Mouse (Mus musculus): Measurements from ENCODE around the gene Cd99l2. TPM values are rescaled to one million over a fixed set of nuclear protein-coding genes. Genes with fewer than 3 reads are reported as not detected.

The Cd99l2 gene
- polyA plus RNA-seq, 1 experiment: 23.8 TPM

GRCm38 (mm10) chrX:71474296-71474956 is 18.2 kb downstream of the Cd99l2 start:
- TF ChIP-seq POLR2A (IDR thresholded peaks at IDR 0.05; ENCODE audit: borderline replicate concordance, low read depth, low read length): no peak
- no peak for TF ChIP-seq CTCF (IDR thresholded peaks at IDR 0.05; ENCODE audit: low read depth, low read length)
- peaks cover 13% of the 10 kb centered on the region for H3K4me1 ChIP-seq (ENCODE audit: control insufficient read depth, insufficient read depth, low read length)
- H3K27ac ChIP-seq (ENCODE audit: insufficient read depth, low read depth, low read length): no peak overlapping the region
- no peak overlapping the region for H3K4me3 ChIP-seq (ENCODE audit: insufficient read depth, low read length)

- TF ChIP-seq CTCF (IDR thresholded peaks at IDR 0.05; ENCODE audit: low read depth, low read length) (no peak), POLR2A (IDR thresholded peaks at IDR 0.05; ENCODE audit: borderline replicate concordance, low read depth, low read length) (no peak)
- H3K4me1 ChIP-seq (ENCODE audit: control insufficient read depth, insufficient read depth, low read length): peaks cover 7% of the 10 kb centered on the region
- H3K27ac ChIP-seq (ENCODE audit: insufficient read depth, low read depth, low read length): no peak overlapping the region
- no peak overlapping the region for H3K4me3 ChIP-seq (ENCODE audit: insufficient read depth, low read length)
Measured at GRCm38 (mm10) chrX:71468639-71469295, 23.9 kb downstream of the Cd99l2 start.

DNA sequence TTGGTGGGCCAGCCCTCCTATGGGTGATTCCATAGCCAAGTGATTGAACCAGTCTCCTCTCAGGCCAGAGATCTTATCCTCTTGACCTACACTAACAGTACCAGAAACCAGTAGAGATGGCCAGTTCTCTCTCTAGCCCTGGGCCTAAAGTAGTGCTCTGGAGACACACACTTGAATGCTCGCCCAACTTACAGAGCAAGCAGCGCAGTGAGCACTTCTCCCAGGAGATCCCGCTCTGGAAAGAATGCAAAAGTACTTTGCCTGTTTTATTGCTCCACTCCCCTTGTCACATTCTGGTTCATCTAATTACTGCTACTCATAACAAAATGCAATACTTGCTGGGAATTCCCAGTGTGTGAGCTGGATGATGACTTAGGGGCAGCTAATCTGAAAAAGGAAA is 25.2 kb downstream of the Cd99l2 start:
- H3K4me1 ChIP-seq (ENCODE audit: control insufficient read depth, insufficient read depth, low read length): peaks cover 7% of the 10 kb centered on the region
- no peak for TF ChIP-seq POLR2A (IDR thresholded peaks at IDR 0.05; ENCODE audit: borderline replicate concordance, low read depth, low read length)
- TF ChIP-seq CTCF (IDR thresholded peaks at IDR 0.05; ENCODE audit: low read depth, low read length): no peak
- no peak overlapping the region for H3K27ac ChIP-seq (ENCODE audit: insufficient read depth, low read depth, low read length)
- H3K4me3 ChIP-seq (ENCODE audit: insufficient read depth, low read length): no peak overlapping the region

DNA sequence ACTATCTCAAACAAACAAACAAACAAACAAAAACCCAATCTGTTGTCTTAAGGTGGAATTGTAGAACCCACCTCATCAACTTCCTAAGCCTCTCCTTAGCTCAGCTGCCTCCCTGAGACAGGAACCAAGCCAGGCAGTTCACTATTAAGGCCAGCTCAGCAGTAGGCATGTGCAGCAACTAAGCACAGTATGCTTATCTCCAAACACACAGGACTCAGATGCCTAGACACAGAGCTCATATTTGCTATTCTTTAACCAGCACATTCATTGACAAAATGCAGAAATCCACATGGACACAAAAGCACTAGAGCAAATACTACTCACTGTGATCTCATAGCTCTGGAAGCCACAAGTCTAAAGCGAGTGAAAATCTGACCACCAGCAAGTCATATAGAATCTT is 27.2 kb downstream of the Cd99l2 start:
- Histone ChIP-seq H3K4me1 (ENCODE audit: control insufficient read depth, insufficient read depth, low read length) (peaks cover 7% of the 10 kb centered on the region), H3K27ac (ENCODE audit: insufficient read depth, low read depth, low read length) (no peak overlapping the region), H3K4me3 (ENCODE audit: insufficient read depth, low read length) (no peak overlapping the region)
- no peak for TF ChIP-seq CTCF (IDR thresholded peaks at IDR 0.05; ENCODE audit: low read depth, low read length)
- TF ChIP-seq POLR2A (IDR thresholded peaks at IDR 0.05; ENCODE audit: borderline replicate concordance, low read depth, low read length): no peak

GRCm38 (mm10) chrX:71464138-71464826 is 28.4 kb downstream of the Cd99l2 start:
- Histone ChIP-seq H3K4me3 (ENCODE audit: insufficient read depth, low read length) (no peak overlapping the region), H3K4me1 (ENCODE audit: control insufficient read depth, insufficient read depth, low read length) (peaks cover 7% of the 10 kb centered on the region), H3K27ac (ENCODE audit: insufficient read depth, low read depth, low read length) (no peak overlapping the region)
- TF ChIP-seq CTCF (IDR thresholded peaks at IDR 0.05; ENCODE audit: low read depth, low read length) (no peak), POLR2A (IDR thresholded peaks at IDR 0.05; ENCODE audit: borderline replicate concordance, low read depth, low read length) (no peak)

DNA sequence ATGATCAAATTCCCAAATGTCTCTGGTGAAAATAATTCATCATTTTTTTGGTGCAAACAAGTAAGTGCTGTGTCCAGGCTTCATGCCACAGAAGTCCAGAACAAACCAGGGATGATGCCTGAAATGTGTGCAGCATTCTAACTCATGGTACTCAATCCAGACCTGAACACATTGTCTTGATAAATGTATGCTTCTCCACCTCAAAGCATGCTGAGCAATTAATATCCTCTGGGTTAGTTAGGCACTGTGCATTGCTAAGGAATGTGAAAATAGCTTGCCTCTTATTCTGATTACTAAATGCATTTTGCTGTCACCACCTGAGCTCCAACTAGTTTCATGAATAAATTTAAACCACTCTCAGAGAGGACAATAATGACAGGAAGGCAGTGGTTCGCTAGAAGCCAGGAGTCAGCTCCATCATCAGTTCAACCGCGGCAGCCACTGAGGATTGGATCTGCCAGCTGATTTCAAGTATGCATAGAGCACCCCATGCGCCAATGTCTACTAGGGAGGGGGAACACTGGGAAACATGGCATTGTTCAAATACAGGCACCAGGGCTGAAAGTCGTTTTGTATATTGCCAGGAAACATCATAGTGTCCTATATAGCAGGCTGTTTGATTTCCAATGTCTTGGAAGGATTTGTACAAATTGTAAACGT is 36.4 kb downstream of the Cd99l2 start:
- Histone ChIP-seq H3K4me1 (ENCODE audit: control insufficient read depth, insufficient read depth, low read length) (no peaks in the 10 kb centered on the region), H3K4me3 (ENCODE audit: insufficient read depth, low read length) (no peak overlapping the region), H3K27ac (ENCODE audit: insufficient read depth, low read depth, low read length) (no peak overlapping the region)
- TF ChIP-seq POLR2A (IDR thresholded peaks at IDR 0.05; ENCODE audit: borderline replicate concordance, low read depth, low read length) (no peak), CTCF (IDR thresholded peaks at IDR 0.05; ENCODE audit: low read depth, low read length) (no peak)

- TF ChIP-seq POLR2A (IDR thresholded peaks at IDR 0.05; ENCODE audit: borderline replicate concordance, low read depth, low read length): no peak
- Histone ChIP-seq H3K4me1 (ENCODE audit: control insufficient read depth, insufficient read depth, low read length) (peaks cover 7% of the 10 kb centered on the region), H3K4me3 (ENCODE audit: insufficient read depth, low read length) (no peak overlapping the region), H3K27ac (ENCODE audit: insufficient read depth, low read depth, low read length) (no peak overlapping the region)
Measured at GRCm38 (mm10) chrX:71442916-71443315, 49.7 kb downstream of the Cd99l2 start.

DNA sequence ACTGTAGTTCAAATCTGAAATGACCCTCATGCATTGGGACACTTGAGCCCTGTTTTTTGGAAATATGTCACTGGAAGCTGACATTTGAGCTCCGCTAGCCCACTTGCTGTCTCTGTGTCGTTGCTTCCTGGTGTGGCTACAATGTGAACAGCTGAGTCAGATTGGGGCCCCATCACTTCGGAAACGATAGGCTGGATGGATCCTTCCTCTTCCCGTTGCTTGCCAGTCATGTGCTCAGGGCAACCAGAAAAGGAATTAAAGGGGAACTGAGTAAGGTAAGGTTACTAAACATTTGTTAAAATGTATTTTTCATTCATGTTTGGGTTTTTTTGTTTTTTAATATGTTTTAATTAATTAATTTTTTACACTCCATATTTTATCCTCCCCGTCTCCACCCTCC is 53.2 kb downstream of the Cd99l2 start:
- Histone ChIP-seq H3K27ac (ENCODE audit: insufficient read depth, low read depth, low read length) (peak overlapping the region; percentile 45; the same call in 1 of the 2 replicates), H3K4me3 (ENCODE audit: insufficient read depth, low read length) (no peak overlapping the region), H3K4me1 (ENCODE audit: control insufficient read depth, insufficient read depth, low read length) (peaks cover 7% of the 10 kb centered on the region)
- TF ChIP-seq POLR2A (IDR thresholded peaks at IDR 0.05; ENCODE audit: borderline replicate concordance, low read depth, low read length) (no peak), CTCF (IDR thresholded peaks at IDR 0.05; ENCODE audit: low read depth, low read length) (no peak)

- Histone ChIP-seq H3K27ac (ENCODE audit: insufficient read depth, low read depth, low read length) (no peak overlapping the region), H3K4me3 (ENCODE audit: insufficient read depth, low read length) (no peak overlapping the region), H3K4me1 (ENCODE audit: control insufficient read depth, insufficient read depth, low read length) (no peaks in the 10 kb centered on the region)
- TF ChIP-seq POLR2A (IDR thresholded peaks at IDR 0.05; ENCODE audit: borderline replicate concordance, low read depth, low read length): no peak
- TF ChIP-seq CTCF (IDR thresholded peaks at IDR 0.05; ENCODE audit: low read depth, low read length): no peak
Measured at GRCm38 (mm10) chrX:71435542-71435941, 57.1 kb downstream of the Cd99l2 start.
